Mouse (Mus musculus) spleen, adult 18-20 months (tissue): Measurements from ENCODE around the gene Clec3a.

Experiments used
- DNase-seq, 2 experiments: peaks; one replicate each; pipeline ENCODE4 v3.0.0; 2022; ENCODE audit warnings: mixed read lengths in 2 of 2

The Clec3a gene

DNA sequence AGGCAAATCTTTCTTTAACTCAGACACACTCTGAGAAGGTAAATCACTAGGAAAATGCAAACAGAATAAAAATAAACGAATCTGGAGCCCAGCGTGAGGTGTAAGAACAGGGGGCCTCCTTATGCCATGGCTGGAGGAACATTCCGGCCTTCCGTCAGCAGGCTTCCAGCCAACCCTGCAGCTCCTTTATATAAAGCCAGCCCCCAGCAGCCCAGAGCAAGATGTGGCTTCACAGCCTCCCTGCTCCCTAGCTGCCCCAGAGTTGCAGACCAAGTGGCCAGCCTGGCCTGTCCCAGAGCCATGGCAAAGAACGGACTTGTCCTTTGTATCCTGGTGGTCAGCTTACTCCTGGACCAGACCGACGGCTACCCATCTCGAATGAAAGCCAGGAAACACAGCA is at the start of gene Clec3a:
Clec3a (plus strand) TSS at position 301 of the 400 bp plus-strand sequence.
- no peak for DNase-seq

DNA sequence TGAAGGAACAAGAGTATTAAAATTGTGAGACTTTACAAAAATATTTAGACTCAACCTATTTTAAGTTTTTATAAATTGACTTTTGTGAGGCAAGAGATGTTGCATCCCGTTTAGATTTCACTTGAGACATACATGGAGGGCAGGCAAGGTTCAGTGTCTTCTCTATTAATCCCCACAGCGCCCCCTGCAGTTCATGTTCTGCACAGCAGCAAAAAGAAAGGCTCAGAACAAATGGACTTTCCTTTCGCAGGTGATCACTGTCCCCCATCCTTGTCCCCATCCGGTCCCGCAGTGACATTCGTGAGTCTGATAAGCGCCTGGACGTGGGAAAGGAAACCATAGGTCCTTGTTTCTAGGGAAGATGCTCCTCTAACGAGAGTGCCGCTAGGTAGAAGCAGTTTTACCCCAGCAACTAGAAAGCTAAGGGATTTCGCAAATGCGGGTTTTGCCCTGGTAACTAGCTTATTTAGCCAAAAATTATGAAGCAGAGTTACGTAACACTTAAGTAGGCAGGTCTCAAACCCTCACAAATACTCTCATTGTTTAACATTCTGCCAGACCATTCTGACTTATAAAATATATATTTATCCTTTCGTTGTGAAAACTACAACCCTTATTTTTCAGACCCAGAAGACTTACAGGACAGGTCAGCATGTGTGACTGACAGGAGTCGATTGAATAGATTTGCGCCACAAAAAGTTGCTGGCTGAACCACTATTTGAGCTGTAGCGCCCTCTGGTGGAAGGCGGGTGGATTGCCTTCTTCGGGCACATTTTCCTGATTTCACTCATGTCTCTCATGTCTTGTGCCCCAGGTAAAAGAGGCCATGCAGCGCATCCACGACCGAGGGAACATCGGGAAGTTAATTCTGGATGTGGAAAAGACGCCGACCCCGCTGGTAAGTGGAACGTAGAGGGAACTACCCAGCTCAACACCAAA is 48.6 kb upstream of the Clec3a start:
- peak; percentile 13 to 51 for DNase-seq

DNA sequence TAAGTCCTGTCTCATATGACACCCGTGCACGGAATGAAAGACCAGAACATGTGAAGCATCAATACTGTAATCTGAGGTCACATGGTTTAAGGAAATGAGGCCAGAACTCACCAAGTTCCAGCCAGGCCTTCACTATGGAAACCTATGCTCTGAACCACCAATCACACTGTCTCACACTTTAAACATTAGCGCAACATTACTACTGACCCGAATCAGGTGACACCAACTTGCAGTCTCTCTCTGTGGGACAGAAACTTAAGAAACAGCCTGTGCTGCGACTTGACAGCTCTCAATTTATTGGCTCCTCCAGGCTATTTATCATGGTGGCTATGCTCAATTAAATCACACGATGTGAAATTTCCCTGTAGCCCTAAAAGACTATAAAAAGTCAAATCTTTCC is 43.5 kb upstream of the Clec3a start:
- no peak for DNase-seq

- DNase-seq = no peak
Observed at GRCm38 (mm10) chr8:114384189-114384588, 33.7 kb upstream of the Clec3a start.

DNA sequence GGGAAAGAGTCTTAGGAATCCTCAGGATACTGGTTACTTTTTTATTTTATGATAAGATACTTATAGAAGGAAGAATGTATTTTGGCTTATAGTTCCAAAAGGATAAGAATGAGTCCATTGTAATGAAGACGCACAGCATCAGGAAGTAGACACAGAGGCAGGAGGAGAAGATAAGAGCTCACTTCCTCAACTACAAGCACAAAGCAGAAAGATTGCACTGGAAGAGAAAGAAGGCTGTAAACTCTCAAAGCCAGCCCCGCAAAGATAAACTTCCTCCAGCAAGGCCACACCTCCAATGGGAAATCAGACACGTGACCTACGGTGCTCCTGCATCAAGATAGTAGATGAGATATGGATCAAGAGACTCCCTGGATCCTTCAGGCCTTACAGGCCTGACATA is 30.4 kb upstream of the Clec3a start:
- DNase-seq = no peak

- DNase-seq = no peak
Observed at GRCm38 (mm10) chr8:114390465-114391254, 27.2 kb upstream of the Clec3a start.

- DNase-seq = no peak
Observed at GRCm38 (mm10) chr8:114398326-114398725, 19.6 kb upstream of the Clec3a start.

DNA sequence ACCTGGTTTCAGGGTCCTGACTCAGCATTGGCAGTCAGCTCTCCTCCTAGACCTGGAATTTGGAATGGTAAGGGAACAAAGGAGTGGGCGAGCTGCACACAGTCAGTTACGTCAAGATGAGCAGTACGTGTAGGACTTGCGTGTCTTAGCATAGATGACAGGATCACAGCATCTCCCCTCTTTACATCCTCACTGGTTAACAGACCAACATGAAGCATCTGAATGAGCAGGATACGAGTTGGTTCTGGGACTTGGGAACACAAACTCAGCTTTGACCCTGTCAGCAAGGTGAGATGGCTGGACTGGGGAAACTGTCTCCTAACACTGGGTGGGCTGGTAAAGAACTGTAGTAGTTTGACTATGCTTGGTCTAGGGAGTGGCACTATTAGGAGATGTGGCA is 18.6 kb upstream of the Clec3a start:
- no peak for DNase-seq

GRCm38 (mm10) chr8:114401679-114402078 is 16.2 kb upstream of the Clec3a start:
- no peak for DNase-seq

GRCm38 (mm10) chr8:114411421-114411820 is 6.5 kb upstream of the Clec3a start:
- DNase-seq = no peak

DNA sequence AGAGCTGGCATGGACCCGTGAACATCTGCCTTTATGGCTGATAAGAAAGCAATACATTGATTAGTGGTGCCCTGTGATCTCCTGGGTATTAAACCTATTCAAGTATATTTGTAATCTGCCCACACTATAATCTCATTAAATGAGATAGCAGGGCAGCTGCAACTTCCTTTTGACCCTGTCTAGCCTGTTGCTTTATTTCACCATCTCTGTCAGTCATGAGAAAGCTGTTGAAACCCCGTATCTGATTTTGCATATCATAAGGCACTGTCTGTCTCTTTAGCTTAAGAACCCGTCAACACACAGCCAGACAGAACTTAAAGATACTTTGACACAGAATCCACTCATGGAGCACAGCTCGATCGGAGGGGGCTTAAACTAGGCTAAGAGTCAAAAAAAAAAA is 600 bp downstream of the Clec3a start:
- no peak for DNase-seq

- no peak for DNase-seq
Observed at GRCm38 (mm10) chr8:114418904-114419303, 1.0 kb downstream of the Clec3a start.

- no peak for DNase-seq
Observed at GRCm38 (mm10) chr8:114421544-114421943, 3.7 kb downstream of the Clec3a start.

DNA sequence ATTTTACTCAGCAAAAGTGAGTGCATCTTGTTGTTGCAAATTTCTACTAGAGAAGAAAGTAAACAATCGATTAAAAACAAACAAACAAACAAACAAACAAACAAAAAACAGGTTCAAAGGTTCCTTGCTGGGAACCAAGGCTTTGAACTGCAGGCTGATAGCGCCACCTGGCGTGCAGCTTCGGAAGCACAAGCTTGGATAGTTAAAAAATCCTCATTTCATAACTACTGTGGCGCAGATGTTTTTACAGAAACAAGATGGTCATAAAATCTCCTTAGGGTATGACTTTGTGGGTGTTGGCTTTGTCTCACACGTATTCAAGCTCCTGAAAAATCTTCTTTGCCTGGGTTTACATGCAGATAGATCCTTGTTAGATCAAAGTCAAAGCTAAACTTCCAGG is 20.4 kb downstream of the Clec3a start:
- peak in 1 of 2 experiments; percentile 47 for DNase-seq

- DNase-seq = peak; percentile 99 to 100
Observed at GRCm38 (mm10) chr8:114439334-114440204, 21.7 kb downstream of the Clec3a start, which contains the start of gene Wwox. Gene Wwox, plus strand, starts transcription at chr8:114439655.

- no peak for DNase-seq
Observed at GRCm38 (mm10) chr8:114440205-114440589, 22.3 kb downstream of the Clec3a start.

DNA sequence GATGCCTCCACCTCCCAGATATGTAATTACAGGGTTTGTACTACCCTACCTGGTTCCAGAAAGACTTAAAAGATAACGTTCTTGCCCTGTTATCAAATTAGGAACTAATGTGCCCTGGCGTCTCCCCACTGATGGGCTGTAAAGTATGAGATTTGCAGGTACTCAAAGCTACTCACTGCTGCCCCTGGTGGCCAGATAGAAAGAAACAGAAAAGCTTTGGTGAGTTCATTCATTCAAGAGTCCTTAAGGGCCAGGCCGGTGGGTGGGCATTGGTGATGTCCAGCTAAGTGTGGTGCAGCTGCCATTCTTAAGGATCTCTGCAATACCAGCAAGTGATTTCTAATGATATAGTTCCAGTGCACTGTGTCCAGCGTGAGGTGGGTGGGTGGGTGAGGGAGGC is 23.7 kb downstream of the Clec3a start:
- DNase-seq = peak in 1 of 2 experiments; percentile 50

DNA sequence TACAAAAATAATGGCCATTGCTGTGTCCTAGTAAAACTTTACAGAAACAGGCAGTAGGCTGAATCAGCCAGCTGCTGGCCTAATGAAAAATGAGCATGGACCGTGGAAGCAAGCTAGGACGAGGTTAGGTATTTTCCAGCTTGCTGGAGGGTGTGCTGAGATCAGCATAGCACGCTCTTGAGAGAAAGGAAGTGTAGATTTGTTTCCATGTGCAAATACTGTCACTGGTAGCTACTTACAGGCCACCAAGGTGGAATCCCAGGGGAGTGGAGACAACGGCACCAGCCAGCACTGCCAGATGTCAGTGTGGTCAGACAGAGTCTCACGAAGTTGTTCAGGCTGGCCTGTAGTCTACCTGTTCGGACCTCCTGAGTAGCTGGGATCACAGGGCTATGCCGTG is 29.0 kb downstream of the Clec3a start:
- DNase-seq = no peak

DNA sequence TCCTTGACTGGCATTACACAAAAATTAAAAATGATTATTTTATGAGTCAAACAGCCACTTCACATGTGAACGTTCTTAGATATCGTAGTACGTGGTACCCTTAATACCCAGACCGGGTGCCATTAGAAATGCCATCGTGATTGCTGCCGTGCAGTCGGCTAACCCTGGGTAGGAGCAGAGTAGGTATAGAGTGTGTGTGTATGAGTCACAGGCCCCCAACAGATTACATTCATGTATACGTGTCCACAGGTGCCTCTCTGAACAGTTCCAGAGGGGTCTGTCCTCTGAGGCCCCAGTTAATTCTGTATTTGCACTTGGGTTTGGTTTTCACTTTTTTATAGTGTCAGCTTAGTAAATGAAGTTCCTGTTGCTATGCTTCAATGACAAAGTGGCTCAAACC is 34.4 kb downstream of the Clec3a start:
- DNase-seq = no peak

GRCm38 (mm10) chr8:114452781-114453221 is 34.9 kb downstream of the Clec3a start:
- peak in 1 of 2 experiments; percentile 38 for DNase-seq

GRCm38 (mm10) chr8:114455302-114455701 is 37.4 kb downstream of the Clec3a start:
- DNase-seq = no peak

- DNase-seq = no peak
Observed at GRCm38 (mm10) chr8:114455953-114456352, 38.1 kb downstream of the Clec3a start.
